ENCODE assay signal across 22 mouse cellular contexts in genomic region chr14:49027040-49027778, GRCm38 (mm10). TPM values are rescaled to one million over a fixed set of nuclear protein-coding genes. Genes with fewer than 3 reads are reported as not detected.
A peak's percentile ranks its signal among the peaks of the same experiment; 100 is the strongest.
DNase-seq lines count a peak whose midpoint lies in the region; ATAC-seq and TF ChIP-seq lines count a peak whose summit lies in the region.
"Had no signal": no experiment of that assay in that cellular context is flagged by ENCODE, and none has a peak within 500 bp of the region (broad histone marks: within the 10 kb centered on the region; RNA-seq: fewer than 3 reads in every experiment).

No protein-coding gene starts in this region.

- TF ChIP-seq CTCF in stomach, postnatal 0 days (IDR thresholded peaks at IDR 0.05; ENCODE audit: low read depth) = no peak

- peaks cover 24% of the 10 kb centered on the region for H3K36me3 ChIP-seq in kidney, embryonic 15.5 days
- H3K36me3 ChIP-seq in stomach, postnatal 0 days (ENCODE audit: control insufficient read depth, insufficient read depth, low read length) = no peaks in the 10 kb centered on the region

- H3K4me1 ChIP-seq in kidney, embryonic 15.5 days = no peaks in the 10 kb centered on the region
- H3K4me1 ChIP-seq in stomach, postnatal 0 days (replicated peaks; ENCODE audit: control insufficient read depth, insufficient read depth) = no peaks in the 10 kb centered on the region
- H3K4me1 ChIP-seq: heart, embryonic 12.5 days; hindbrain, embryonic 15.5 days; limb, embryonic 13.5 days; neural tube, embryonic 12.5 days had no signal

- no peak overlapping the region for H3K27ac ChIP-seq in kidney, embryonic 15.5 days
- no peak overlapping the region for H3K27ac ChIP-seq in stomach, postnatal 0 days (replicated peaks)
- H3K27ac ChIP-seq: hindbrain, embryonic 15.5 days; limb, embryonic 13.5 days; neural tube, embryonic 12.5 days had no signal

- ATAC-seq in kidney, embryonic 15.5 days (replicated peaks; ENCODE audit: low FRiP score) = no peak
- ATAC-seq in stomach, postnatal 0 days (ENCODE audit: low FRiP score, low TSS enrichment) = peak; percentile 90

- H3K9me3 ChIP-seq in kidney, embryonic 15.5 days (replicated peaks) = no peaks in the 10 kb centered on the region
- H3K9me3 ChIP-seq in stomach, postnatal 0 days (ENCODE audit: control insufficient read depth, low read length) = no peaks in the 10 kb centered on the region
- H3K9me3 ChIP-seq: hindbrain, embryonic 15.5 days; limb, embryonic 13.5 days; neural tube, embryonic 12.5 days had no signal

- no peak overlapping the region for H3K4me3 ChIP-seq in kidney, embryonic 15.5 days (replicated peaks)
- H3K4me3 ChIP-seq in stomach, postnatal 0 days (ENCODE audit: low read depth, low read length) = no peak overlapping the region
- H3K4me3 ChIP-seq: heart, embryonic 12.5 days; hindbrain, embryonic 15.5 days; limb, embryonic 13.5 days; neural tube, embryonic 12.5 days had no signal

- no peaks in the 10 kb centered on the region for H3K27me3 ChIP-seq in kidney, embryonic 15.5 days
- no peaks in the 10 kb centered on the region for H3K27me3 ChIP-seq in stomach, postnatal 0 days (ENCODE audit: control insufficient read depth, insufficient read depth, low read length)
- H3K27me3 ChIP-seq: CH12.LX; heart, embryonic 12.5 days; hindbrain, embryonic 15.5 days; limb, embryonic 13.5 days; neural tube, embryonic 12.5 days had no signal

- DNase-seq in kidney, adult 18-20 months = peak; percentile 29
- DNase-seq in retina, postnatal 1 day = peak; percentile 10
- no peak for DNase-seq in retina, embryonic 14.5 days (ENCODE audit: low spot score)
- DNase-seq in kidney, postnatal 14 days = peak; percentile 74
- peak; percentile 60 for DNase-seq in stomach, postnatal 0 days (ENCODE audit: low spot score)
- no peak for DNase-seq in adrenal gland, postnatal 4 days (ENCODE audit: low spot score in 2 of 2)
- DNase-seq in cerebellum, postnatal 10 days = no peak
- DNase-seq: adrenal gland, postnatal 14 days; cerebellum, adult 11 months; cerebellum, postnatal 14 days; heart, postnatal 14 days; layer of hippocampus, postnatal 36 days; lung, adult 18-20 months; lung, postnatal 14 days; right cerebral cortex, postnatal 4 days; thymus, postnatal 25 days had no signal

- no peak for TF ChIP-seq EP300 in stomach, postnatal 0 days (optimal IDR thresholded peaks at IDR 0.05)

- H3K4me2 ChIP-seq in kidney, embryonic 15.5 days = no peak overlapping the region
- no peak overlapping the region for H3K4me2 ChIP-seq in stomach, postnatal 0 days (replicated peaks; ENCODE audit: low read depth)
- H3K4me2 ChIP-seq: heart, embryonic 12.5 days; hindbrain, embryonic 15.5 days; limb, embryonic 13.5 days; neural tube, embryonic 12.5 days had no signal

- no peak overlapping the region for H3K9ac ChIP-seq in kidney, embryonic 15.5 days
- no peak overlapping the region for H3K9ac ChIP-seq in stomach, postnatal 0 days (ENCODE audit: low read length)
- H3K9ac ChIP-seq: heart, embryonic 12.5 days; hindbrain, embryonic 15.5 days; limb, embryonic 13.5 days; neural tube, embryonic 12.5 days had no signal

- WGBS in kidney, embryonic 15.5 days = 87% methylated on average over 6 of the region's 6 CpGs
- 81% methylated on average over 6 of the region's 6 CpGs for WGBS in stomach, postnatal 0 days

RNA-seq across cellular contexts. Expression of gene Ap5m1, which starts 38.7 kb away (rescaled TPM):
- polyA plus RNA-seq in kidney, embryonic 15.5 days (2015; fragmentation: Nextera tagmentation; extraction: Ambion mirVana) = 26.4 and 29.0 TPM in 2 replicates
- 13.2 and 13.9 TPM in 2 replicates for polyA plus RNA-seq in stomach, postnatal 0 days (2015; fragmentation: Nextera tagmentation; extraction: Ambion mirVana)
- 10 to 100 TPM; 23.8 to 27.8 TPM for total RNA-seq in adrenal gland, postnatal 4 days (2021)

RNA-seq across cellular contexts. Expression of gene Exoc5, which starts 39.2 kb away (rescaled TPM):
- 41.9 and 42.4 TPM in 2 replicates for polyA plus RNA-seq in kidney, embryonic 15.5 days (2015; fragmentation: Nextera tagmentation; extraction: Ambion mirVana)
- 24.1 and 24.7 TPM in 2 replicates for polyA plus RNA-seq in stomach, postnatal 0 days (2015; fragmentation: Nextera tagmentation; extraction: Ambion mirVana)
- 10 to 100 TPM; 38.5 to 41.0 TPM for total RNA-seq in adrenal gland, postnatal 4 days (2021)

Comparison
In these comparisons a context has a peak if more than half of its experiments do, and no peak if none do; other contexts are left out.
1. DNase-seq: peak in kidney, adult 18-20 months (single experiment), retina, postnatal 1 day (single experiment), kidney, postnatal 14 days (single experiment) and stomach, postnatal 0 days (single experiment); none in retina, embryonic 14.5 days (single experiment), adrenal gland, postnatal 4 days (0 of 2) and cerebellum, postnatal 10 days (0 of 2).